Mouse (Mus musculus) spleen, adult 2 months (tissue): ENCODE measurements at regions not wholly inside any gene's neighbourhood (a gene's known extent, or its start where the extent isn't known, plus 50 kb on each side); places are given as distances from the start of the nearest gene placed in this dataset.

Experiments used
- DNase-seq, 2 experiments: peaks; one replicate each; pipeline versions ENCODE4 v3.0.0 to v3.0.0-alpha.2; 2012 to 2021; ENCODE audit warnings: low spot score in 2 of 2, low read depth in 1 of 2
- H3K27ac ChIP-seq: fragments of 200-500 bp; 2 replicates; pipeline ENCODE4 v1.5.1; 2012; ENCODE audit warnings: low read length, inconsistent platforms; ENCODE audit not compliant: insufficient read depth
- H3K27me3 ChIP-seq: fragments of 200-500 bp; 2 replicates; pipeline ENCODE4 v1.6.1; 2012; ENCODE audit warnings: mild to moderate bottlenecking, moderate library complexity, low read length, inconsistent platforms; ENCODE audit not compliant: control insufficient read depth, insufficient read depth
- H3K36me3 ChIP-seq: fragments of 200-500 bp; 2 replicates; pipeline ENCODE4 v1.6.1; 2012; ENCODE audit warnings: mild to moderate bottlenecking, low read length, inconsistent platforms; ENCODE audit not compliant: control insufficient read depth, insufficient read depth
- H3K4me1 ChIP-seq: fragments of 200-500 bp; 2 replicates; pipeline ENCODE4 v1.6.1; 2011; ENCODE audit warnings: inconsistent platforms; ENCODE audit not compliant: control insufficient read depth, insufficient read depth, insufficient read length
- H3K4me3 ChIP-seq: fragments of 200-500 bp; 2 replicates; pipeline ENCODE4 v1.5.1; 2011; ENCODE audit warnings: mild to moderate bottlenecking, inconsistent platforms; ENCODE audit not compliant: insufficient read depth, insufficient read length; ENCODE audit errors: extremely low read depth
- CTCF ChIP-seq: fragments of 200-500 bp; IDR thresholded peaks from 2 replicates; pipeline ENCODE4 v1.5.1; 2011; ENCODE audit warnings: mild to moderate bottlenecking, inconsistent platforms; ENCODE audit not compliant: insufficient read depth, insufficient read length, insufficient replicate concordance; ENCODE audit errors: extremely low read depth
- POLR2A ChIP-seq: fragments of 200-500 bp; IDR thresholded peaks from 2 replicates; pipeline ENCODE4 v1.6.1; 2011; ENCODE audit warnings: low read depth, low read length, inconsistent platforms
- WGBS: fragments of 180-500 bp; shearing (Covaris S2); methylation state at CpG from one replicate; pipeline ENCODE4 v1.1.7; 2018; 5-methylcytosine and 5-hydroxymethylcytosine counted together

DNA sequence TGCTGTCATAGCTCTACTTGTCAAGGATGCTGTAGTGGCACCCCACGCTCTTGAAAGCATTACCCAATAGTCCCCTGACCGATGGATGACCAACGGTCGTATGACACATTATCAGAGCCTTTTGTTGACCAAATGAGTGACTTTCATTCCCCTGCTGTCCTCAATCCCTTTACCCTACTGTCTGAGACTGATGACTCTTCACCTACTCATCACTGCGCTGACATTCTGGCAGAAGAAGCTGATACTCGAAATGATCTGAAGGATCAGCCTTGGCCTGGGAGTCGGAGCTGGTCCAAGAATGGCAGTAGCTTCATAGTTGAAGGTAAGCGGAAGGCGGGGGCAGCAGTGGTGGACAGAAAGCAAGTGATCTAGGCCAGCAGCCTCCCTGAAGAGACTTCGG lies 87.7 kb upstream of the Plcl2 start:
- Histone ChIP-seq H3K4me1 (peaks cover 2% of the 10 kb centered on the region; the same call in 1 of the 2 replicates), H3K4me3 (no peak overlapping the region), H3K27ac (no peak overlapping the region), H3K27me3 (no peaks in the 10 kb centered on the region), H3K36me3 (no peaks in the 10 kb centered on the region)
- DNase-seq: no peak
- no peak for TF ChIP-seq POLR2A
- 93% methylated on average over 10 of the region's 10 CpGs for WGBS

GRCm38 (mm10) chr17:50425110-50425509 lies 84.1 kb upstream of the Plcl2 start:
- Histone ChIP-seq H3K36me3 (no peaks in the 10 kb centered on the region), H3K4me1 (peaks cover 2% of the 10 kb centered on the region; the same call in 1 of the 2 replicates), H3K27ac (no peak overlapping the region), H3K4me3 (no peak overlapping the region), H3K27me3 (no peaks in the 10 kb centered on the region)
- no peak for DNase-seq
- no peak for TF ChIP-seq CTCF
- no peak for TF ChIP-seq POLR2A
- whole genome bisulfite sequencing: 80% methylated on average over 3 of the region's 3 CpGs

GRCm38 (mm10) chr17:50425531-50425930 lies 83.7 kb upstream of the Plcl2 start:
- no peak for TF ChIP-seq CTCF
- no peak for TF ChIP-seq POLR2A
- no peaks in the 10 kb centered on the region for H3K27me3 ChIP-seq
- no peak for DNase-seq
- no peaks in the 10 kb centered on the region for H3K36me3 ChIP-seq
- H3K27ac ChIP-seq: no peak overlapping the region
- 77% methylated on average over 4 of the region's 4 CpGs for WGBS
- H3K4me3 ChIP-seq: no peak overlapping the region
- H3K4me1 ChIP-seq: peaks cover 2% of the 10 kb centered on the region; the same call in 1 of the 2 replicates

GRCm38 (mm10) chr17:50426146-50426545 lies 83.1 kb upstream of the Plcl2 start:
- peaks cover 2% of the 10 kb centered on the region; the same call in 1 of the 2 replicates for H3K4me1 ChIP-seq
- TF ChIP-seq POLR2A (no peak), CTCF (no peak)
- DNase-seq: no peak
- no peak overlapping the region for H3K4me3 ChIP-seq
- no peaks in the 10 kb centered on the region for H3K36me3 ChIP-seq
- H3K27me3 ChIP-seq: no peaks in the 10 kb centered on the region
- WGBS: 78% methylated on average over 7 of the region's 7 CpGs
- H3K27ac ChIP-seq: no peak overlapping the region

DNA sequence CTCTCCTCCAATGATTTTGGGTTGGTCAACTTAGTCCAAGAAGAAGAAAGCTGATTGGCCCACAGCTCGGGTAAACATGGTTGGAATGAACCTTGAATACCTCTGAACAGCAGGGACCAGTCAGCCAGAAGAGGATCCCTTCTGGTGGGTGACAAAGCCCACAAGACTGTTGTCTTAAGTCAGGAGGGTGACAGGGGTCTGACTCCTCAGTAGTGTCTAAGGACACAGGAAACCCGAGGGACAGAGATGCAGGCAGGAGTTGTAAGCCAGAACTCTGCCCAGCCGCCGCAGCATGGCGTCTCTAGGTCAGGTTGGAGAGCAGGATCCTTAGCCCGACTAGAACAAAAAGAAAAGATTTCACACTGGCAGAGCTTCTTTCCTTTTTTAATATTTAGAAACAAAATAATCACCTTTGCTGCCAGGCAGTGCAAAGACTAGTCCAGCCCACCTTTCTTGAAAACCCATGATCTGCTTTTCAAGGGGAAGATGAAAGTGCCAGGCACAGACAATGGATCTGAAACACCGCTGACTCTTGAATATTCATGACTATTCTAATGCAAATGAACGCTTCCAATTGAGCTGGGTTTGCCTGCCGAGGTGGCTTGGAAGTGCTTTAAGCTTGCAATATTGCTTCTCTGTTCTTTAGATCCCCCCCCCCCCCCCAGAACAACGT lies 81.7 kb upstream of the Plcl2 start:
- H3K4me1 ChIP-seq: peaks cover 2% of the 10 kb centered on the region; the same call in 1 of the 2 replicates
- no peak overlapping the region for H3K4me3 ChIP-seq
- WGBS: 77% methylated on average over 10 of the region's 10 CpGs
- H3K36me3 ChIP-seq: no peaks in the 10 kb centered on the region
- no peak overlapping the region for H3K27ac ChIP-seq
- no peaks in the 10 kb centered on the region for H3K27me3 ChIP-seq
- no peak for DNase-seq
- no peak for TF ChIP-seq POLR2A
- no peak for TF ChIP-seq CTCF

GRCm38 (mm10) chr17:50428004-50428560 lies 81.1 kb upstream of the Plcl2 start:
- 71% methylated on average over 5 of the region's 5 CpGs for WGBS

GRCm38 (mm10) chr17:50432559-50432958 lies 76.6 kb upstream of the Plcl2 start:
- Histone ChIP-seq H3K27me3 (no peaks in the 10 kb centered on the region), H3K4me1 (no peaks in the 10 kb centered on the region), H3K4me3 (no peak overlapping the region), H3K27ac (no peak overlapping the region), H3K36me3 (no peaks in the 10 kb centered on the region)
- TF ChIP-seq CTCF (no peak), POLR2A (no peak)
- DNase-seq: no peak
- 89% methylated on average over 6 of the region's 6 CpGs for WGBS

More at GRCm38 (mm10) chr17:50428004-50428560, 81.1 kb upstream of the Plcl2 start:
- Histone ChIP-seq H3K36me3 (no peaks in the 10 kb centered on the region), H3K27me3 (no peaks in the 10 kb centered on the region), H3K27ac (no peak overlapping the region), H3K4me3 (no peak overlapping the region), H3K4me1 (peaks cover 2% of the 10 kb centered on the region; the same call in 1 of the 2 replicates)
- TF ChIP-seq CTCF: no peak
- no peak for DNase-seq
